Mouse (Mus musculus) ES-Bruce4 (cell line): ENCODE results near the gene Ndufa13.

ENCODE experiments used
- CTCF ChIP-seq: IDR thresholded peaks from one replicate; pipeline ENCODE4 v1.8.1; 2011; ENCODE audit warnings: low read depth, low read length
- POLR2A ChIP-seq: IDR thresholded peaks from one replicate; pipeline ENCODE4 v1.8.1; 2011; ENCODE audit warnings: low read length; ENCODE audit not compliant: insufficient read depth

DNA sequence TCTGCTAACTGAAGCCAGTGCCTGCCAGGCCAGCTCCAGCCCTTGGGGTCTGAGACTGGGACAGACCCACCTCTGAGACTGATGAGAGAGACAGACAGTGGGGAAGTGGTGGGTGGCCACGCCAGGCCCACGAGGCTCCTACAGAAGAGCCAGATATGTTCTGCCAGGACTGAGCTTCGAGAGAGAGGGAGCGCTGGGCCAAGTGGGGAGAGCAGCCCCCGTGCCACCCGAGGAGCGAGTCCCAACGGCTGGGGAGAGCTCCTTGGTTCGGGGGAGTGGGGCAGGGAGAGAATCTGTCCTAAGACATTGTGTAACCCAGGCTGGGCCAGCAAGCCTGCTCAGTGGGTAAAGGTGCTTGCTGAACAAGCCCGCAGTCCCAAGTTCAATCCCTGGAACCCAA lies 25.4 kb downstream of the Ndufa13 start:
- TF ChIP-seq CTCF: no peak
- TF ChIP-seq POLR2A: no peak
